Mouse (Mus musculus) midbrain, embryonic 11.5 days (tissue): ENCODE measurements around the gene Cyfip1. TPM values are rescaled to one million over a fixed set of nuclear protein-coding genes. Genes with fewer than 3 reads are reported as not detected.

Experiments used
- ATAC-seq: fragments of 200-750 bp; cut with Nextera tagmentation; 2 replicates; pipeline ENCODE4 v1.8.0; 2017; ENCODE audit warnings: moderate TSS enrichment, moderate library complexity; ENCODE audit not compliant: low FRiP score
- DNase-seq: peaks from one replicate; pipeline ENCODE4 v3.0.0; 2015; ENCODE audit warnings: low spot score; ENCODE audit errors: missing footprints
- H3K27ac ChIP-seq: fragments of 300-500 bp; sonication (generic); 2 replicates; pipeline ENCODE4 v1.5.1; 2014; ENCODE audit warnings: low read depth, low read length
- H3K27me3 ChIP-seq: fragments of 300-500 bp; sonication (generic); 2 replicates; pipeline ENCODE4 v1.6.1; 2014; ENCODE audit warnings: mild to moderate bottlenecking, low read length, moderate library complexity, mixed read lengths; ENCODE audit not compliant: control insufficient read depth, insufficient read depth
- H3K36me3 ChIP-seq: fragments of 300-500 bp; sonication (generic); 2 replicates; pipeline ENCODE4 v1.6.1; 2014; ENCODE audit warnings: mild to moderate bottlenecking, low read length, moderate library complexity, mixed read lengths; ENCODE audit not compliant: control insufficient read depth, insufficient read depth
- H3K4me1 ChIP-seq: fragments of 300-500 bp; sonication (generic); 2 replicates; pipeline ENCODE4 v1.6.1; 2014; ENCODE audit warnings: low read length; ENCODE audit not compliant: control insufficient read depth, insufficient read depth
- H3K4me2 ChIP-seq: fragments of 300-500 bp; sonication (generic); 2 replicates; pipeline ENCODE4 v1.6.1; 2014; ENCODE audit warnings: mild to moderate bottlenecking, moderate library complexity
- H3K4me3 ChIP-seq: fragments of 300-500 bp; sonication (generic); 2 replicates; pipeline ENCODE4 v1.5.1; 2014; ENCODE audit warnings: low read depth, low read length
- H3K9ac ChIP-seq: fragments of 300-500 bp; sonication (generic); 2 replicates; pipeline ENCODE4 v1.6.1; 2014; ENCODE audit warnings: low read length
- H3K9me3 ChIP-seq: fragments of 300-500 bp; sonication (generic); 2 replicates; pipeline ENCODE4 v1.6.1; 2016; ENCODE audit warnings: low read length; ENCODE audit not compliant: control insufficient read depth
- WGBS: fragments of 180-500 bp; shearing (Covaris S2); extraction: QIAGEN DNeasy Blood & Tissue Kit; methylation state at CpG from one replicate; pipeline ENCODE4 v1.1.7; 2014; 5-methylcytosine and 5-hydroxymethylcytosine counted together
- polyA plus RNA-seq: library from polyadenylated mRNA; unstranded; fragments of >200 nt; fragmentation: Nextera tagmentation; extraction: Ambion mirVana; gene quantifications from 2 replicates; pipeline ENCODE4 v1.2.1, GENCODE M21; 2014

Gene Cyfip1
- polyA plus RNA-seq, 1 experiment from 2014 or later = 80.6 TPM

DNA sequence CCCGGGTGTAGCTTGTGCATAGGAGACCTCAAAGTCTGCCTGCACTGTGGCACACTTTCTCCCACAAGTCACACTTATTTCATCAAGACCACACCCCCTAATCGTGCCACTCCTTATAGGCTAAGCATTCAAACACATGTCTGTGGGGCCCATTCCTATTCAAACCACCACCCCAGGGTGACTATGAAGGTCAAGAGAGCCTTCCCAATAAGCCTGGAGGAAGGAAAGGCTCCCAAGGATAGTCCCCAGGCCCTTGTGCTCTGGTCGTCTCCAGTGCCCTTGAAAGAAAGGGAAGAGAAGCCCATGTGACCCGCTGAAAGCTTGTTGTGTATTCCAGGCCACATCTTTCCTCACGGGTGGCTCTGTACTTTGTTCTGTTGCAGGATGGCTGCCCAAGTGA lies 29.9 kb downstream of the Cyfip1 start:
- no peaks in the 10 kb centered on the region for H3K4me1 ChIP-seq
- 78% methylated on average over 5 of the region's 5 CpGs for WGBS
- no peak overlapping the region for H3K9ac ChIP-seq
- H3K4me2 ChIP-seq = no peak overlapping the region
- ATAC-seq (no peak), DNase-seq (no peak)
- H3K36me3 ChIP-seq = peaks cover 8% of the 10 kb centered on the region
- H3K9me3 ChIP-seq = no peaks in the 10 kb centered on the region
- H3K27me3 ChIP-seq = no peaks in the 10 kb centered on the region
- no peak overlapping the region for H3K27ac ChIP-seq
- H3K4me3 ChIP-seq = no peak overlapping the region

DNA sequence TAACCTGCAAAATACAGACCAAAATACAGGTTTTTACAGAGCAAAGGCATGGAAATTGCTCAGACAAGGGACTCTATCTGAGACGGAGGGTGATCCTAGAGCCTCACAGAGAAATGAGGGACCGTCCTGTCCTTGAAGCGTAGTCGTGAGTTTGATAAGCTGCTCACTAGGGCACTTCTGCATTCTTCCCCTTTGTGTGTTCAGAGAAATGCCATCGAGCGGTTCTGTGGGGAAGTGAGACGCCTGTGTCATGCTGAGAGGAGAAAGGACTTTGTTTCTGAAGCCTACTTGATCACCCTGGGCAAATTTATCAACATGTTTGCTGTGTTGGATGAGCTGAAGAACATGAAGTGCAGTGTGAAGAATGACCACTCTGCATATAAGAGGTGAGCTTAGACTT lies 33.2 kb downstream of the Cyfip1 start:
- Histone ChIP-seq H3K36me3 (peaks cover 11% of the 10 kb centered on the region), H3K9me3 (no peaks in the 10 kb centered on the region), H3K27me3 (no peaks in the 10 kb centered on the region), H3K9ac (no peak overlapping the region), H3K4me2 (no peak overlapping the region), H3K4me1 (no peaks in the 10 kb centered on the region), H3K27ac (no peak overlapping the region), H3K4me3 (no peak overlapping the region)
- DNase-seq = no peak
- 85% methylated on average over 7 of the region's 7 CpGs for WGBS
- ATAC-seq = no peak

DNA sequence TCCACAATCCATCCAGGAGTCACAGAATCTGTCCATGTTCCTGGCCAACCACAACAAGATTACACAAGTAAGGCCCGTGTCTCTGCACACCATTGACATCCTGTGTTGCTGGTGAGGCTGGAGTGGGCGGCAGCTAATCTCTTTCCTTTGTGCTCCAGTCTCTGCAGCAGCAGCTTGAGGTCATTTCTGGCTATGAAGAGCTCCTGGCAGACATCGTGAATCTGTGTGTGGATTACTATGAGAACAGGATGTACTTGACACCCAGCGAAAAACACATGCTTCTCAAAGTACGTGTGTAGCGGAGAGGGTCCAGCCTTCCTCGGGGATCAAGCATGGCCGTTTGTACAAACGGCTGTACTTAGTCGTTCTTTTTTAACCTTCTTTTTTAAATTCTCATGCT lies 36.2 kb downstream of the Cyfip1 start:
- no peak overlapping the region for H3K27ac ChIP-seq
- H3K4me1 ChIP-seq = no peaks in the 10 kb centered on the region
- no peak overlapping the region for H3K4me3 ChIP-seq
- H3K27me3 ChIP-seq = no peaks in the 10 kb centered on the region
- H3K9me3 ChIP-seq = no peaks in the 10 kb centered on the region
- H3K4me2 ChIP-seq = no peak overlapping the region
- H3K36me3 ChIP-seq = peaks cover 8% of the 10 kb centered on the region
- DNase-seq (no peak), ATAC-seq (no peak)
- 94% methylated on average over 10 of the region's 10 CpGs for WGBS
- no peak overlapping the region for H3K9ac ChIP-seq

DNA sequence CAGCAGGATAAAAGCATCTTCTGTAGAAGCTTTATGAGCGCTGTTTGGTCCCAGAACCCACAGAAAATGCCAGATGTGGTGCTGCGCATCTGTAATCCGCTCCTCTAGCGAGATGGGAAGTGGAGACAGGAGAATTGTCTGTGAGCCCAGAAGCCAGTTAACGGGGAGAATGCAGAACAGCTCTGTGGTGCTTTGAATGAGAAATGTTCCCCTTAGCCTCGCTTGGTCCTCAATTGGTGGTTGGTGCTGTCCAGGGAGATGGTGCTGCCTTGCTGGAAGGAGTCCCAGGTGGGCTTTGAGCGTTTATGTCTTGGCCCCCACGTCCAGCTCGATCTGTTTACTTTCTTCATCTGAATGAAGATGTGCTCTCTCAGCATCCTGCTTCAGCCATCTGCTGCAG lies 39.3 kb downstream of the Cyfip1 start:
- no peaks in the 10 kb centered on the region for H3K4me1 ChIP-seq
- WGBS = 94% methylated on average over 9 of the region's 9 CpGs
- no peak for ATAC-seq
- DNase-seq = no peak
- H3K9ac ChIP-seq = no peak overlapping the region
- H3K27ac ChIP-seq = no peak overlapping the region
- no peaks in the 10 kb centered on the region for H3K9me3 ChIP-seq
- H3K36me3 ChIP-seq = peaks cover 5% of the 10 kb centered on the region; the same call in 1 of the 2 replicates
- no peak overlapping the region for H3K4me3 ChIP-seq
- H3K27me3 ChIP-seq = no peaks in the 10 kb centered on the region
- H3K4me2 ChIP-seq = no peak overlapping the region

DNA sequence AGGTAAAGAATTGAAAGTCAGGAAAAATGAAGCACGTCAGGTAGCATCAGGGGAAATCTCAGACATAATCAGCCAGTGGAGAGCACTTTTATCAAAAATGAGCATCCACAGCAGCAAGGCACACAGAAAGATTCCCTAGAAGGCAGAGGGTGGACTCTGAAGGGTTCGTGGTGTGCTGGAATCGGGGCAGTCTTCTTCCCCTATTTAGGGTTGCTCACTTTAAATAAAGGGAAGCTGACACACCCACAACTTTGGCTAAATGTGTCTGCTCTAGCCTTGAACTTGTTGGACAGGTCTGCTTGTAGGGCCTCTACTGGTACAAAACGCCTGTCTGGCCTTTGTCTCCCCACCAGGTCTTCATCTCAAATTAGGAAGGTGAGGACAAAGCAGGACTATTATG lies 47.1 kb downstream of the Cyfip1 start:
- Histone ChIP-seq H3K36me3 (peaks cover 9% of the 10 kb centered on the region; the same call in 1 of the 2 replicates), H3K4me3 (no peak overlapping the region), H3K4me2 (no peak overlapping the region), H3K27ac (no peak overlapping the region), H3K27me3 (no peaks in the 10 kb centered on the region), H3K9me3 (no peaks in the 10 kb centered on the region), H3K9ac (no peak overlapping the region), H3K4me1 (no peaks in the 10 kb centered on the region)
- WGBS = 91% methylated on average over 4 of the region's 4 CpGs
- DNase-seq = no peak
- no peak for ATAC-seq

DNA sequence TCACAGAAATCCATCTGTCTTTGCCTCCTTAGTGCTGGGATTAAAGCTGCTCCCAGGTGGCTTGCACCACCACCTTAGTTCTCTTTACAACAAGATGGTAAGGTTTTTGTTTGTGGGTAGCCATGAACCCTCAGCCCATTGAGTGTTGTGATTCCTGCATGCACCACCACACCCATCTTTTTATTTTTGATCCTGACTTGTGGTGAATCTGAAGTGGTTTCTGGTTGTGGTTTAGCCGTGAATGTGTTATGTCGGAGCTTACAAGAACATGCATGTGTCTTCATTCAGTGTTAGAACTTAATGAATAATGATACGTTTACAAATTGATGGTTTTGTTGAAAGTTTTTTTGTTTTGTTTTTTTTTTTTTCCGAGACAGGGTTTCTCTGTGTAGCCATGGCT lies 48.5 kb downstream of the Cyfip1 start:
- H3K27me3 ChIP-seq = no peaks in the 10 kb centered on the region
- H3K4me3 ChIP-seq = no peak overlapping the region
- H3K9ac ChIP-seq = no peak overlapping the region
- H3K36me3 ChIP-seq = peaks cover 7% of the 10 kb centered on the region; the same call in 1 of the 2 replicates
- no peak for ATAC-seq
- H3K9me3 ChIP-seq = no peaks in the 10 kb centered on the region
- 91% methylated on average over 4 of the region's 4 CpGs for WGBS
- no peak overlapping the region for H3K27ac ChIP-seq
- no peak for DNase-seq
- H3K4me2 ChIP-seq = no peak overlapping the region
- no peaks in the 10 kb centered on the region for H3K4me1 ChIP-seq

DNA sequence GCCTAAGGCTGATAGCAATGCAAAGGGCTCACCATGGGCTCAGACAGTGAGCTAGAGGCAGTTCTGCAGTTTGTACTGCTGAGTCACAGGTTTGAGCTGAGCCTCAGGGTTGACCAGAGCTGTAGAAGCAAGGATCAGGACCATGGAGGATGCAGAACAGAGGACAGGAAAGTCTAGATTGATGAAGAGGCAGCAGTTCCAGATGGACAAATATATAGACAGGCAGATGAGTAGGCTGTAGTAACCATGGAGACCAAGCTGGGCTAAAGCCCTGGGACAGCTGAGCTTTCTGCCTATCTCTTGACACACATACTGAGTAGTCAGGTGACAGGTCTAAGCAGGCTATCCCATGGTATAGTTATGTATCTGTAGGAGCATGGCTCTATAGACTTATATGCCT lies 49.2 kb downstream of the Cyfip1 start:
- ATAC-seq = no peak
- H3K36me3 ChIP-seq = peaks cover 7% of the 10 kb centered on the region; the same call in 1 of the 2 replicates
- DNase-seq = no peak
- H3K27me3 ChIP-seq = no peaks in the 10 kb centered on the region
- no peak overlapping the region for H3K4me3 ChIP-seq
- H3K4me2 ChIP-seq = no peak overlapping the region
- H3K27ac ChIP-seq = no peak overlapping the region
- no peak overlapping the region for H3K9ac ChIP-seq
- H3K9me3 ChIP-seq = no peaks in the 10 kb centered on the region
- no peaks in the 10 kb centered on the region for H3K4me1 ChIP-seq

DNA sequence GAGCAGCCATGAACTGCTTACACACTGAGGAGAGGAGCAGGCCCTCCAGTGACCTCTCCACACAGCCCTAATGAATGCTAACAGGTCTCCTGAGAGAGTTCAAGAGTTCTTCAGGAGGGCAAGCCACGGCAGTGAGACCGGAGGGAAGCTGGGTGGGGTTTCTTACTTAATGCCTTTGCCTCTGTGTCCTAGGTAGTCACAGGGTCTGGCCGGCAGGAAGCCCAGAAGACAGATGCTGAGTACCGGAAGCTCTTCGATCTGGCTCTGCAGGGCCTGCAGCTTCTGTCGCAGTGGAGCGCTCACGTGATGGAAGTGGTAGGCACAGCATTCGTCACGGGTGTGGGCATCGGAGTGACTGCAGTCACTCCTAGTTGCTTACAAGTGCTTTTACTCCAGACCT lies 50.3 kb downstream of the Cyfip1 start:
- Histone ChIP-seq H3K4me2 (no peak overlapping the region), H3K27me3 (no peaks in the 10 kb centered on the region), H3K4me1 (no peaks in the 10 kb centered on the region), H3K9me3 (no peaks in the 10 kb centered on the region), H3K9ac (no peak overlapping the region), H3K36me3 (peaks cover 7% of the 10 kb centered on the region; the same call in 1 of the 2 replicates), H3K27ac (no peak overlapping the region), H3K4me3 (no peak overlapping the region)
- no peak for ATAC-seq
- DNase-seq = no peak
- 89% methylated on average over 11 of the region's 11 CpGs for WGBS

DNA sequence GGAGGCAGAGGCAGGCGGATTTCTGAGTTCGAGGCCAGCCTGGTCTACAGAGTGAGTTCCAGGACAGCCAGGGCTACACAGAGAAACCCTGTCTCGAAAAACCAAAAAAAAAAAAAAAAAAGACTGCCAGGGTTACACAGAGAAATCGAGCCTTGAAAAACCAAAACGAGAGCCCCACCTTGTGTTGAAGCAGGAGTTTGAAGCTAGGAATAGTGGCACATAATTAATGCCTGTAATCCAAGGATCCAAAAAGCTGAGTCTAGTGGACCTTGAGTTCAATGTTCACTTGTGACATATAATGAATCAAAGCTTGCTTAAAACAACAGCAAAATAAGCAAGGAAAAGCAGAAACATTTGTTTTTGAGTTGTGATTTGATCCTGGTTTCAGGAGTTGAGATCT lies 62.2 kb downstream of the Cyfip1 start:
- H3K4me2 ChIP-seq = no peak overlapping the region
- H3K27ac ChIP-seq = no peak overlapping the region
- peaks cover 22% of the 10 kb centered on the region; the same call in 1 of the 2 replicates for H3K36me3 ChIP-seq
- no peak for DNase-seq
- no peak for ATAC-seq
- no peaks in the 10 kb centered on the region for H3K4me1 ChIP-seq
- no peaks in the 10 kb centered on the region for H3K9me3 ChIP-seq
- no peak overlapping the region for H3K9ac ChIP-seq
- no peak overlapping the region for H3K4me3 ChIP-seq
- H3K27me3 ChIP-seq = no peaks in the 10 kb centered on the region
- WGBS = 90% methylated on average over 5 of the region's 5 CpGs

DNA sequence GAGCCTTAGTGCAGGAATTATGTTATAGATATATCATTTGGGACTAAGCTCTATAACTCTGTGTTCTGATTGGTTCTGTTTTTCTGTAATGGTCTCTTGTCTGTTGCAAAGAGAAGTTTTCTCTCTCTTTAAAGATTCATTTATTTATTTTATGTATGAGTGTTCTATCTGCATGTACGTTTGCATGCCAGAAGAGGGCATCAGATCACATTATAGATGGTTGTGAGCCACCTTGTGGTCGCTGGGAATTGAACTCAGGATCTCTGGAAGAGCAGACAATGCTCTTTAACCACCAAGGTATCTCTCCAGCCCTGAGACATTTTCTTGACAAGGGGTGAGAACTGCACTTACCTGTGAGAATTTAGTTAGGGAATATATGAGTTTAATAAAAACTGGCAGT lies 63.9 kb downstream of the Cyfip1 start:
- no peak for ATAC-seq
- no peak overlapping the region for H3K27ac ChIP-seq
- 81% methylated on average over 2 of the region's 2 CpGs for WGBS
- no peak overlapping the region for H3K9ac ChIP-seq
- H3K4me3 ChIP-seq = no peak overlapping the region
- DNase-seq = no peak
- H3K4me1 ChIP-seq = no peaks in the 10 kb centered on the region
- H3K27me3 ChIP-seq = no peaks in the 10 kb centered on the region
- H3K9me3 ChIP-seq = no peaks in the 10 kb centered on the region
- H3K4me2 ChIP-seq = no peak overlapping the region
- peaks cover 16% of the 10 kb centered on the region; the same call in 1 of the 2 replicates for H3K36me3 ChIP-seq
